Mouse (Mus musculus): ENCODE data around the gene Abca7. TPM values are rescaled to one million over a fixed set of nuclear protein-coding genes. Genes with fewer than 3 reads are reported as not detected.
A peak's percentile ranks its signal among the peaks of the same experiment; 100 is the strongest.

Abca7 gene
- total RNA-seq, 2 experiments from 2014 or later = 10.7 to 11.0 TPM

DNA sequence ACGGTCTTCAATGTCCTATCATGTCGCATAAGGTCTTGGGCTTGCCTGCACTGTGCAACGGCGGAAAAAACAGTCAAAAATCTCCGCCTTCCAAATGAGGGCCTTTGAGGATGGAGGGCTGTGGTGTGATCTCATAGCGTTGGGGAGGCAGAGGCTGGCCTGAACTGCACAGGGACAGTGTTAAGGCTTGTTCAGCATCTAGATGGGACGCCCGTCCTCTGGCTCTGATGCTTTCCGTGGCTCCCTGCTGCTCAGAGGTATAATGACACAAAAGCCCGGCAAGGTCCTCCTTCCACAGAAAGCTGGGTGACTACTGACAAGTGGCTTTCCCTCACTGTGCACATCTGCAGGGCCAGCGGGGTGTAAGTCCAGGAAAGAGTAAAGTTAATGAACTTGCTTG lies 23.9 kb downstream of the Abca7 start:
- no peak for TF ChIP-seq CTCF (conservative IDR thresholded peaks at IDR 0.05)
- H3K27ac ChIP-seq = no peak overlapping the region
- H3K4me3 ChIP-seq = no peak overlapping the region
- DNase-seq (ENCODE audit: low spot score in 2 of 2) = no peak

DNA sequence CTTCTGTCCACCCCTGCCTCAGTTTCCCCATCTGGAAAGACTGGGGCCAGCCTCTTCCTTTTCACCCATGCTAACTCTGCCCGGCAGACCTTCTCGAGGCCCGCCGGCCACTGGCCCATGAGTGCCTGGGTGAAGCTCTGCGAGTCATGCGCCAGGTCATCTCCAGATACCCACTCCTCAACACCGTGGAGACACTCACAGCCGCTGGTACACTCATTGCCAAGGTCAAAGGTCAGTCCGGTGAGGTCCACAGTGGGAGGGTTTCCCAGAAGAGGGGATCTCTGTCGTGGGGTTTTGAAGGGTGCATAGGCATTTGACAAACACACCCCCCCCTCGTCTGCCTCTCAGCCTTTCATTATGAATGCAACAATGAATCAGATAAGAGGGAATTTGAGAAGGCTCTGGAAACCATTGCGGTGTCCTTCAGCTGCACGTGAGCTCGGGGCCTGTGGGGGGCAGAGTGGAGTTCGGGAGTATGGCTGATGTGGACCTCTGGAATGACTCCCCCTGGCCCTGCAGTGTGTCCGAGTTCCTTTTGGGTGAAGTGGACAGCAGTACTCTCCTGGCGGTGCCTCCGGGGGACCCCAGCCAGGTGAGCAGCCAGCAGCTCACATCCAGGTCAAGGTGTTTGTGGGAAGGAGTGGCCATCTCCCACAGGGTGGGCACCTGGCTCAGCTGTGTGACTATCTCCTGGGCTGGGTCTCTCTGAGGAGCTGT lies 24.5 kb downstream of the Abca7 start:
- no peak overlapping the region for H3K4me3 ChIP-seq
- no peak for DNase-seq (ENCODE audit: low spot score in 2 of 2)
- no peak; the same call in 1 of the 2 replicates for TF ChIP-seq CTCF (conservative IDR thresholded peaks at IDR 0.05)
- H3K27ac ChIP-seq = no peak overlapping the region

DNA sequence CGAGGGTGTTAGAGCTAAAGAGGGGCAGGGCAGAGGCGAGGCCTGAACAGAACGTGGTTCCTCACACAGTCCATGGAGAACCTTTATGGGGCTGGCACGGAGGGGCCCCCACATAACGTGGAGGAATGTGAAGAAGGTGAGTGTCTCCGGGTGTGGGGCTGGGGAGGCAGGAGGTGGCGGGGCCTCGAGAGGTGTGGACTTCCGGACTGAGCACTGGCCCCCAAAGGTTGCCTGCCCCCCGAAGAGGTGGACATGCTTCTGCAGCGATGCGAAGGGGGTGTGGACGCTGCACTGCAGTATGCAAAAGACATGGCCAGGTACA lies 25.0 kb downstream of the Abca7 start:
- no peak for TF ChIP-seq CTCF (conservative IDR thresholded peaks at IDR 0.05)
- no peak overlapping the region for H3K4me3 ChIP-seq
- H3K27ac ChIP-seq = no peak overlapping the region
- no peak for DNase-seq (ENCODE audit: low spot score in 2 of 2)

DNA sequence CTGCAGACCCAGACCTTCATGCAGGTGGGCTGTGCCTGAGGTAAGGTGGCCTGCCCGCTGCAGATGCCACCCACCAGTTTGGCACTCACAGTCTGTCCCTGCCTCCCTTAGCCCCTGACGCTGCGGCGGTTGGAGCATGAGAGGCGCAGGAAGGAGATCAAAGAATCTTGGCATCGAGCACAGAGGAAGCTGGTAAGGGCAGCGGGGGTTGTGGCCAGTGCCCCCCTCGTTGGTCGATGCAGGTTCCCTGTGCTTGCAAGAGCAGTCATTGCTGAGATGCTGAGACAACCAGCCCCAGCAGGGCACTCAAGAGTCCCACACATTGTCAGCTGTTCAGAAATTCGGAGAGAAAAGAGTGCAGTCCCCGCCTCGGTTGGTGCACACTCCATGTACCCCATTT lies 25.9 kb downstream of the Abca7 start:
- H3K27ac ChIP-seq = no peak overlapping the region
- no peak for DNase-seq (ENCODE audit: low spot score in 2 of 2)
- no peak for TF ChIP-seq CTCF (conservative IDR thresholded peaks at IDR 0.05)
- H3K4me3 ChIP-seq = no peak overlapping the region

DNA sequence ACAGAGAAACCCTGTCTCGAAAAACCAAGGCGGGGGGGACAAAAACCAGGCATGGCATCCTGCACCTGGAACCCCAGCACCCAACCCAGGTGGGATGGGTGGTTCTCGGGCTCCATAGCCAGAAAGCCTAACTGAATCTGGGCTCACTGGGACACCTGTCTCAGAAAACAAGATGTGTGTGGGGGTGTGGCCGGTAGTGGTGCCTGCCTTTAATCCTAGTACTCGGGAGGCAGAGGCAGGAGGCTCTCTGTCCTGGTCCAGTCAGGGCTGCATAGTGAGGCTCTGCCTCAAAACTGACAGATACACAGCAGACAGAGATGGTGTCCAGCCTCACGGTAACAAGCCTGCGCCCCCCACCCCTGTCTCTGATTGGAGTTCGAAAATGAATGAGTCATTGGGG lies 26.5 kb downstream of the Abca7 start:
- no peak overlapping the region for H3K27ac ChIP-seq
- no peak overlapping the region for H3K4me3 ChIP-seq
- TF ChIP-seq CTCF (conservative IDR thresholded peaks at IDR 0.05) = no peak
- DNase-seq (ENCODE audit: low spot score in 2 of 2) = no peak

DNA sequence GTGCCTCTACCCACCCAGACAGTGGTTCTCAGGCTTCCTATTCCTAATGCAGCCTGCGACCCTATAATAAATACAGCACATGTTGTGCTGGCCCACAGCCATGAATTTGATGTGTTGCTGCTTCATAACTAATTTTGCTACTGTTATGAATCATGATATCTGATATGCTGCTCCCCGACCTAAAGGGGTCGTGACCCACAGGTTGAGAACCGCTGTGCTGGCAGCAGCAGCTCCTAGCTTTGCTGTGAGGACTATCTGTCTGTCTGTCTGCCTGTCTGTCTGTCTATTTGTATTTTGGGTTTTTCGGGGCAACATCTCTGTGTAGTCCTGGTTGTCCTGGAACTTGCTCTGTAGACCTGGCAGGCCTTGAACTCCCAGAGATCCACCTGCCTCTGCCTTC lies 27.5 kb downstream of the Abca7 start:
- Histone ChIP-seq H3K27ac (0 out of 2 replicates have a peak overlapping the region, but pooled peaks have one; percentile 18), H3K4me3 (no peak overlapping the region)
- no peak for TF ChIP-seq CTCF (conservative IDR thresholded peaks at IDR 0.05)
- no peak for DNase-seq (ENCODE audit: low spot score in 2 of 2)

DNA sequence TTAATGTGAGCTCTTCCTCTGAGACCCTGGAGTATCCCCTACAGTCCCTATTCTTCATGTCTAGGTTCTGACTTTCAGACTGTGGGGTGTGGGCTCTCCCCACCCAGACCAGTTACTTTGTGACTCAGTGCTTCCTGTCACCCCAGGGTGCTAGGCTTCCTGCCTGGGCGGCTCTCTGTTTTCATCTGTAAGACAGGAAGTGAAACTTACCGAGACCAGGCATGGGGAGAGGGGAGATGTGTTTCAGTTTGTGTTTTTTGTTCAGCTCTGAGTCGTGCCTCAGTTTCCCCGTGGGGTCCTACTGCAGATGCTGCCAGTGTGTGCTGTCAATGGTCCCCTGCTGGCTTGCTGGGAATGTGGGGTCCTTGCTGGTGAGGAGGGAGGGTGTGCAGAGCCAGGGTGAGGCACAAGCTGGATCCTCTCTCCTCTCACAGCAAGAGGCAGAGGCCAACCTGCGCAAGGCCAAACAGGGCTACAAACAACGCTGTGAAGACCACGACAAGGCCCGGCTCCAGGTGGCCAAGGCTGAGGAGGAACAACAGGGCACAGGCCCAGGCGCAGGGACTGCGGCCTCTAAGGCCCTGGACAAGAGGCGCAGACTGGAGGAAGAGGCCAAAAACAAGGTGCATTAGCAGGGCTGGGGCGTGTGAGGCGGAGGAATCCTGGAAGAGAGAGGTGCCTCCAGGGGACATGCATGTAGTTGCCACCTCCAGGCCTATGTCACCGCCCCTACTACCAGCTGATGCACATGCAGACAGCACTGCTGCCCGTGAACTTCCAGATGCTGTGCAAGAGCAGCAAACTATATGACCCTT lies 28.1 kb downstream of the Abca7 start:
- Histone ChIP-seq H3K4me3 (no peak overlapping the region), H3K27ac (peak overlapping the region; percentile 37; the same call in 1 of the 2 replicates)
- DNase-seq (ENCODE audit: low spot score in 2 of 2) = no peak
- no peak for TF ChIP-seq CTCF (conservative IDR thresholded peaks at IDR 0.05)

DNA sequence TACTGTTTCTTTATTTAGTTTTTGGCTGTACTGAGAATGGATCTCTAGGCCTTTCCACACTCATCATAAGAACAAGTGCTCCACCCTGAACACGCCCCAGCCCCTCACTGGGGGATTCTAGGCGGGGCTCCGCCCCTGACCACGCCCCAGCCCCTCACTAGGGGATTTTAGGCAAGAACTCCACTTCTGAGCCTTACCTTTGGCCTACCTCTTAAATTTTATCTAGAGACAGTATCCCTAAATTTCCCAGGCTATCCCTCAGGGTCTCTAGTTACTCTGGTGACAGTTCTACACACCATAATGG lies 28.7 kb downstream of the Abca7 start:
- Histone ChIP-seq H3K27ac (no peak overlapping the region), H3K4me3 (no peak overlapping the region)
- no peak for DNase-seq (ENCODE audit: low spot score in 2 of 2)
- TF ChIP-seq CTCF (conservative IDR thresholded peaks at IDR 0.05) = no peak

DNA sequence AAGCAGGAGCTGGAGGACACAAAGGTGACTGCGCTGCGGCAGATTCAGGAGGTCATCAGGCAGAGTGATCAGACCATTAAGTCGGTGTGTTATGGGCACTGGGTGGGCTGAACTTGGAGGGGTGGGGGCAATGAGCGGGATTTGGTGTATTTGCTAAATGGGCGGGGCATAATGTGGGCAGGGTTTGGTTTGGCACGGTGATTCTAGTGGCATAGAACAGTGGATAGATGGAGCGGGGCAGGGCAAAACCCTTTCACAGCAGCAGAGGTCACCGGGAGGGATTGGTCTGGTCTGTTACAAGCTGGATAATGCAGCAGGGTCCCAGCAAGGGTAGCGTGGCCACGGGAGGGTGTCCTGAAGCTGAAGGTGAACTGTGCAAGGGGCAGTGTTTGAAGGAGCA lies 29.2 kb downstream of the Abca7 start:
- TF ChIP-seq CTCF (conservative IDR thresholded peaks at IDR 0.05) = no peak
- Histone ChIP-seq H3K27ac (no peak overlapping the region), H3K4me3 (no peak overlapping the region)
- no peak for DNase-seq (ENCODE audit: low spot score in 2 of 2)

DNA sequence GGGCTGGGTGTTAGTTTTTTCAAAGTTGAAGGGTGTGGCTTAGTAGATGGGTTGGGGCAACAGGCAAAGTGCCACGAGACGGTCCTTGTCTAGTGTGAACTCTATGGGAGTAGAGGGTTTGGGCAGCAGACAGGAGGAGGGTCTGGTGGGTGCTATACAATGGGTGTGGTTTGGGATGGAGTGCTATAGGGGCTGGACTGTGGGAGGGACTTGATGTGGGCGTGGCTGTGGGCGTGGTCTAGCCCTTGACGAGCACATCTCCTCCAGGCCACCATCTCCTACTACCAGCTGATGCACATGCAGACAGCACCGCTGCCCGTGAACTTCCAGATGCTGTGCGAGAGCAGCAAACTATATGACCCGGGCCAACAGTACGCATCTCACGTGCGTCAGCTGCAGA lies 29.6 kb downstream of the Abca7 start:
- no peak for DNase-seq (ENCODE audit: low spot score in 2 of 2)
- Histone ChIP-seq H3K4me3 (no peak overlapping the region), H3K27ac (no peak overlapping the region)
- TF ChIP-seq CTCF (conservative IDR thresholded peaks at IDR 0.05) = no peak

DNA sequence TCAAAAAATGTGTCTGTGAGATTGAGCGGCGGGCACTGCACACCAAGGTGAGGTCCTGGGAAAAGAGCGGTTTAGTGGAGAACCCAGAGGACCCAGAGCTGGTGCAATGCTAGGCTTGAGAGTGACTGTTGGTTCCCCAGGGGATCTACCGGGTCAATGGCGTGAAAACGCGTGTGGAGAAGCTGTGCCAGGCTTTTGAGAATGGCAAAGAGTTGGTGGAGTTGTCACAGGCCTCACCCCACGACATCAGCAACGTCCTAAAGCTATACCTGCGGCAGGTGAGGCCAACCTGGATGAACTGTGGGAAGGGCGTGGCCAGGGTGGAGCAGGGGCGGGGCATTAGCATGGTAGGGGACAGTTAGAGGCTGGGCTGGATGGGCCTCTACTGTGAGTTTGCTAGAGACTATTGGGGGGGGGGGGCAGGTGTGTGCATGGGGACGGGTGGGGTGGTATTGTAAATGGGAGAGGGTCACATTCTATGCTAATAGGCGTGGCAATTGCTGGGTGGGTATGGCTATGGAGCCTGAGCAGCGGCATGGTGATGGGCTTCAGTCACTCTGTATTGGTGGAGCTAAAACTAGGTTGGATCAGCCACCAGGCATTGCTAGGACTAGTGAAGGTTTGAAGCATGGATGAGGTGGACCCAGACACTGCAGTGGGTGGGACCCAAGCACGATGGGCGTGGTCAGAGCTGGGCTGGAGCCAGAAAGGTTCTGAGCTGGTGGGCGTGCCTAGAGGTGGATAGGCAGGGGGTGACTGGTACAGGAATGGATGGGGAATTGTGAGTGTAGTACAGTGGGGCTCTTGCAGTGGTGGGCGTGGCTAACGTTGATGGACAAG lies 31.6 kb downstream of the Abca7 start:
- no peak for TF ChIP-seq CTCF (conservative IDR thresholded peaks at IDR 0.05)
- DNase-seq (ENCODE audit: low spot score in 2 of 2) = no peak
- Histone ChIP-seq H3K27ac (no peak overlapping the region), H3K4me3 (no peak overlapping the region)

DNA sequence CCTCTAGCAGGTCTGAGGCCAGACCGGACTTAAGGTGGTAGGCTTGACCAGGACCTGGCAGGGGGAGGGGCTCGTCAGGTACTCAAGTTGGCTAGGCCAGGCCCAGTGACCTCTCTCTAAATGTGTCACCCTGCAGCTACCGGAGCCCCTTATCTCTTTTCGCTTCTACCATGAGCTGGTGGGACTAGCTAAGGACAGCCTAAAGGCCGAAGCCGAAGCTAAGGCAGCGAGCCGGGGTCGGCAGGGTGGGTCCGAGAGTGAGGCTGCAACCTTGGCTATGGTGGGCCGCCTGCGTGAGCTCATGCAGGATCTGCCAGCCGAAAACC lies 32.2 kb downstream of the Abca7 start:
- TF ChIP-seq CTCF (conservative IDR thresholded peaks at IDR 0.05) = no peak
- H3K4me3 ChIP-seq = no peak overlapping the region

DNA sequence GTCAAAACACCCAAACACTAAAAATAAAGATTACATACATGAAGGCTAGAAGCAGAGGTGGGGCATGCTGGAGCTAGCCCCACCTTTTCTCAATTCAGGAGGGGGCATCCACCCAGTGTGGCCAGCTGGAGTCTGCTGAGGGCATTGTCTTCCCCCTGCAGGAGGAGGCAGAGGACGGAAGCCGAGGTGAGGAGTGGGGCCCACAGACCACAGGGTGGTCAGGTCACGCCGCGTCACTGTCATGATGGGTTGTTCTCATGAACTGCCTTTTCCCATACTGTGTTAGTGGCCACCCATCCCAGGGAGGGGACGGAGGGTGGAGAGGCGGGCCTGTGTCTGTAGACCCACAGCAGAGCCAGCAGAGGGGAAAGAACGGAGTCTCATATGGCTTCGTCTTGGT lies 33.9 kb downstream of the Abca7 start:
- DNase-seq (ENCODE audit: low spot score in 2 of 2) = no peak
- no peak for TF ChIP-seq CTCF (conservative IDR thresholded peaks at IDR 0.05)
- Histone ChIP-seq H3K27ac (no peak overlapping the region), H3K4me3 (no peak overlapping the region)

More for the DNA sequence above, 32.2 kb downstream of the Abca7 start:
- no peak overlapping the region for H3K27ac ChIP-seq
- DNase-seq (ENCODE audit: low spot score in 2 of 2) = no peak
